Comparison of ENCODE assay signal across 7 mouse cellular contexts in the genomic region with DNA sequence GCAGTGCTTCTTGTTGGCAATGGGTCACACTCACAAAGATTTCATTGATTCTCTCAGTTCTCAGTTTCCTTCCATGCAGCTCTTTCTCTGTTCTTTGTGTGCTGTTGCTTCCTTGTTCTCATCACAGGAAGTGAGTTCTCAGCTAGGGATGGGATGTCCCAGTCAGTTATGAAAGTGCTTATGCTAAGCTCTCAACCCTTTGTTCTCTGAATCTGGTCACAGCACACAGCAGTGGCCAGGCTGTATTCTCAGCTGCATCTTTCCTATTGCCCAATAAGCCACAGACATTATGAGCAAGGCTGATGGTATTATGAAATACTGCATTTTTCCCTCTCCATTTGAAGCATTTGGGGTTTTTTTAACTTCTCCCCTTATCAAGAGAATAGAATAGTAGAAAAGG. TPM values are rescaled to one million over a fixed set of nuclear protein-coding genes. Genes with fewer than 3 reads are reported as not detected.
"Had no signal": no experiment of that assay in that cellular context is flagged by ENCODE, and none has a peak within 500 bp of the region (broad histone marks: within the 10 kb centered on the region; RNA-seq: fewer than 3 reads in every experiment).

No protein-coding gene starts in this region.

RNA-seq across cellular contexts. Expression of a gene that starts 23.0 kb away (rescaled TPM):
- total RNA-seq: layer of hippocampus, adult 8-10 months; layer of hippocampus, postnatal 14 days; left cerebral cortex, adult 18-20 months; left cerebral cortex, postnatal 10 days; left cerebral cortex, postnatal 4 days; midbrain, postnatal 0 days had no signal
- polyA plus RNA-seq: midbrain, embryonic 13.5 days; midbrain, postnatal 0 days had no signal
